Mouse (Mus musculus): ENCODE results near the gene Fam189b.

Gene Fam189b

DNA sequence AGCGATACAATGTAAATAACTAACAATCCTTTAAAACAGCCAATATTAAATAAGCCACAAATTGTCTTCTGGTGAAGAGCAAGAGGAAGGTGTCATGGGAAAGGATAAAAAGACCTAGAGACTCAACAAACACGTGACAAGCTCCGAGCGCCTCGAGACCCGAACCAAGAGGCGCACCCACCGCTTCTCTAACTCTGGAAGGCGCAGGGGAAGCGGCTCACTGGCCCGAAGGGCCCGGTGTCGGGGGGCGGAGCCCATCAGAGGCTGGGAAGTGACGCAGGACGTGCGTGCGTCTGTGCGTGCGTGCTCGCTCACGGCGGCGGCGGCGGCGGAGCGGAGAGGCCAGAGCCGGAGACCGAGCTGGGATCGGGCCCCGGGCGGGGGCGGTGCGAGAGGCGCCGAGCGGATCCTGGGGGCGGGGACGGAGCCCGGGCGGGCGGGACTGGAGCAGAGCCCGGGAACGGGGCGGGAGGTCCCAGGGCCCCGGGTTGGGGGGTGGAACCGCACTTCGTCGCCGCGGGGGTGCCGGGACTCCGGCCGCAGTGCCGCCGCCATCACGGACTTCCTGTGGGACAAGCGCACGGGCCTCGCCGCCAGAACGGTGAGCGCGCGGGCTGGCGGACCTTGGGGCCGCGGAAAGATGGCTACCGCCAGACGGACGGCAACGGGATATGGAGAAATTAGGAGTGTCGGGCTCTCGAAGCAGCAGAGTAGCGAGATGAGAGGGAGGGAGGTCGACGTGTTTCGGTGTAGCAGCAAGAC is 18.3 kb upstream of the Fam189b start, which contains the start of gene Clk2:
TSS of gene Clk2 (plus strand) at position 290 of the 762 bp plus-strand sequence.
- peak; percentile 95 for ATAC-seq (ENCODE audit: insufficient number of reproducible peaks, low FRiP score, low TSS enrichment)

DNA sequence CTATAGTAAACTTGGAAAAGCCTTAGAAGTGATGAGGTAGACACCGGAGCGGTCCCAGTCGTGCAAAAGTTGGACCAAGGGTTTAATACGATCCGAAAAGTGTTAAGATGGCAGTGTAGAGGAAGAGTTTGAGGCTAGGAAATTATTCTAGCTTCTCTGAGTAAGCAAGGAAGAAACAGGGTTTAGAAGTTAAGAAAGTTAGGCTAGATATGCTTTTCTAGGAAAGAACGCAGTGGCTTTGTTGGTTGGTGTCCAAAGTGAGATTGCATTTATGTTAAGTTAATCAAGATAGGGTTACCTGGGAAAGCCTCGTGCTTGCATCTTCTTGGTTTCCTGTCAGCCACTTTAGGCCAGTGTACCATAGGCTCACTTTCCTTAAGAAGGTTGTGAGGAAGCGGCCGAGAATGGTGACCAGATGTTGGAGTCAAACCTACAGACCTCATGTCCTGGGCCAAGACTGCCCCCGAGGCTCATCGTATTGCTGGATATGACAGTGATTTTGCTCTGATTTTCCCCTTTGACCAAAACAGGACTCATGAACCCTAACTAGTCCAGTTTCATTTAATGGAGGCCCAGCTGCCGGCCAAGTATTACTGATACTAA is 17.6 kb upstream of the Fam189b start:
- ATAC-seq (ENCODE audit: insufficient number of reproducible peaks, low FRiP score, low TSS enrichment), result no peak

DNA sequence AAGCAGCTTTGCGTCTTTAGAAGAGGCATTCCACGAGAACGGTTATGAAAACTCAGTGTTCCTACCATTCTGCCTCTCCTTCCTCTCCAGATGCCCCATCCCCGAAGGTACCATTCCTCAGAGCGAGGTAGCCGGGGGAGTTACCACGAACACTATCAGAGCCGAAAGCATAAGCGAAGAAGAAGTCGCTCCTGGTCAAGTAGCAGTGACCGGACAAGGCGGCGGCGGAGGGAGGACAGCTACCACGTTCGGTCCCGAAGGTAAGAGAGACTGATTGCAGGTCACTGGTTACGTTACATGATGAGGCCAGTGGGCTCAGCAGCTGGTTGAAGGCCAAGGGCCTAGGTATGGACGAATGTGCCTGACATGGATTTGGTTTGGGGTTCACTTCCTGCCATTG is 16.0 kb upstream of the Fam189b start:
- no peak for ATAC-seq (ENCODE audit: insufficient number of reproducible peaks, low FRiP score, low TSS enrichment)

DNA sequence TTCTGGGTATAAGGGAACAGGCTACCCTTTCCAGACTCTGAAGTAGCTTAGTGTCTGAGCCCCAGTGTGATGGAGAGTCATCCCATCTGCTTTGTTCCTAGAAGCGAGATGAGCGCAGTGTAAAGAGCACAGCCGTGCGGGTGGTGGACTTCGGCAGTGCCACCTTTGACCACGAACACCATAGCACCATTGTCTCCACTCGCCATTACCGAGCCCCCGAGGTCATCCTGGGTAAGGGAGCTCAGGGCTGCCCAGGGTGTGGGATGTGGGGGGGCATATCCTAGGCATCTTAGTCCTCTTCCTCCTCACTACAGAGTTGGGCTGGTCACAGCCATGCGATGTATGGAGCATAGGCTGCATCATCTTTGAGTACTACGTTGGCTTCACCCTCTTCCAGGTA is 8.1 kb upstream of the Fam189b start:
- ATAC-seq (ENCODE audit: insufficient number of reproducible peaks, low FRiP score, low TSS enrichment), result no peak

DNA sequence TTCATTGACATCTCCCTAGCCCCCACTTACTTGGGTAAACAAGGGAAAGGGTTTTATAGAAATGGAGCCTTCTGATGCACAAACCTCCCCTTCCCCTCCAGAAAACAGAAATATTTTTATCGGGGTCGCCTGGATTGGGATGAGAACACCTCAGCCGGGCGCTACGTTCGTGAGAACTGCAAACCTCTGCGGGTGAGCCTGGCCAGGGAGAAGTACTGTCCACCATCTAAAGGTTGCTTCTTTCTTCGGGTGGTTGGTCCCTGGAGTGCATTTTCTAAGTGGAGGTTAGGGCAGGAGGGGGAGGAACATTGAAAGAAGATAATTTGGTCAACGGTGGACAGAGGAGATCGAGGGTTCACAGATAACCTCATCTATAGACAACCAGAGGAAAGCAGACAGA is 7.4 kb upstream of the Fam189b start:
- ATAC-seq (ENCODE audit: insufficient number of reproducible peaks, low FRiP score, low TSS enrichment), result no peak

DNA sequence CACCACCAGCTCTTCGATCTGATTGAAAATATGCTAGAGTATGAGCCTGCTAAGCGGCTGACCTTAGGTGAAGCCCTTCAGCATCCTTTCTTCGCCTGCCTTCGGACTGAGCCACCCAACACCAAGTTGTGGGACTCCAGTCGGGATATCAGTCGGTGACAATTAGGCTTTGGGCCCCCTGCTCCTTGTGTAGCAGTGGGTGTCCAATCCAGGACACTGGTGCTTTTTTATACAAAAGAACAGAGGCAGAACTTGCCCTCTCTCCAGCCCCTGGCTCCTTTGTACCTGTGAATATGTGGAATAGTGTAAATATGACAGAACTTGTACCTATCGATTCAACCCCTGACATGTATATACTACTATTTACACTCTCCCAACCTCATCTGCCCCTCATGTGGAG is 6.5 kb upstream of the Fam189b start:
- no peak for ATAC-seq (ENCODE audit: insufficient number of reproducible peaks, low FRiP score, low TSS enrichment)

DNA sequence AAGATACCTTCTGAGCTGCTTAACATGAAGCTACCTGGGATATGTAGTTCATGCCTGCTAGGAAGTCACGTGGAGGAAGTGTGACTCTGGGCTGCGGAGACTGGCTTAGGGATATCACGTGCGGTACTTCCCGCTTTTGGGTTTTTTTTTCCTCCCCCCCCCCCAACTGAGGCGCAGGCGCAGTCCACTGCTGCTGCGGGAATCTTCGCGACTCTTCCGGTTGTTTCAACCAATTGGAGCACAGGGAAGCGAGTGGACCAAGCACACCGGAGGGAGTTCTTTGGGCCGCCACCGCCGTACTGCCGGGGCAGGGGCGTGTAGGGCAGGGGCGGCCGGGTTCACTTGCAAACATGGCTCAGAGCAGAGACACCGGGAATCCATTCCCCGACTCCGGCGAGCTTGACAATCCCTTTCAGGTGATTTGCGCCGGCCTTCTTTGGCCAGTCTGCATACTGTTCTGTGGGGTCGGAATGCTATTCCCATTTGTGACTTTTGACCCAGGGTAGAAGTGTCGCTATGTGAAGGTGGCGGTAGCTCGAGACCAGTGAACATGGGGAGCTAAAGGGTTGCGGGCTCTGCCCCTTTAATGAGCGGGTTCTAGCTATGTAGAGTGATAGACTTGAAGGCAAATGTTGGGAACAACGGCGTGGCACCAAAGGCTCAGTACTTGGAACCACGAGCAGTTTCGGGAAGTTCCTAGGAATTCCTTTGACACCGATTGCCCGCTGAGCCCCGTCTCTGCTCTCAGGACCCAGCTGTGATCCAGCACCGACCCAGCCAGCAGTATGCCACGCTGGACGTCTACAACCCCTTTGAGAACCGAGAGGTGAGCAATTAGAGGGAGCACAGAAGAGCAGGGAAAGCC is 5.5 kb upstream of the Fam189b start, which contains the start of gene Scamp3:
TSS of gene Scamp3 (plus strand) at position 232 of the 865 bp plus-strand sequence.
- peak; percentile 94 for ATAC-seq (ENCODE audit: insufficient number of reproducible peaks, low FRiP score, low TSS enrichment)

DNA sequence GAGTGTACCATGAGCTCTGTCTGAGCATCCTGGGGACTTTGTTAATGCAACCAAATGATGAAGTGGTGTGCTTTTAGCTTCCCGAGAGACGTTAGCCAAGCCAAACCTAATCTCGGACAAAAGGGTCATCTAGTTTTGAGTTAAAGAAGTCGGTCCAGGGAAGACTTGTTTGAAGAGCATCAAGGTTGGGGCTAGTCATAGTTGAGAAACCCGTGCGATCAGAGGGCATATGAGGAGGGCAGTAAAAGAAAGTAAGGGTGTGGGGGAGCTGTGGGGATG is 4.9 kb upstream of the Fam189b start:
- no peak for ATAC-seq (ENCODE audit: insufficient number of reproducible peaks, low FRiP score, low TSS enrichment)

DNA sequence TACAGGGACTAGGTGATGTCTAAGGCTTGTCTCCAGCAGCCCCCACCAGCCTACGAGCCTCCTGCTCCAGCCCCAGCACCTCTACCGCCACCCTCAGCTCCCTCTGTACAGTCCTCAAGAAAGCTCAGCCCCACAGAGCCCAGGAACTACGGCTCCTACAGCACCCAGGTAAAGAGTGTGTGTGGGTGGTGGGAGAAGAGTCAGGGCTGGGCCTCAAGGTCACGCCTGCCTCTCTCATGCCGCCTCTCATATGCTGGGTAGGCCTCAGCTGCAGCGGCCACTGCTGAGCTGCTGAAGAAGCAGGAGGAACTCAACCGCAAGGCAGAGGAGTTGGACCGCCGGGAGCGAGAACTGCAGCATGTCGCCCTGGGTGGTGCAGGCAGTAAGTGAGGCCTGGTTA is 3.9 kb upstream of the Fam189b start:
- no peak for ATAC-seq (ENCODE audit: insufficient number of reproducible peaks, low FRiP score, low TSS enrichment)

DNA sequence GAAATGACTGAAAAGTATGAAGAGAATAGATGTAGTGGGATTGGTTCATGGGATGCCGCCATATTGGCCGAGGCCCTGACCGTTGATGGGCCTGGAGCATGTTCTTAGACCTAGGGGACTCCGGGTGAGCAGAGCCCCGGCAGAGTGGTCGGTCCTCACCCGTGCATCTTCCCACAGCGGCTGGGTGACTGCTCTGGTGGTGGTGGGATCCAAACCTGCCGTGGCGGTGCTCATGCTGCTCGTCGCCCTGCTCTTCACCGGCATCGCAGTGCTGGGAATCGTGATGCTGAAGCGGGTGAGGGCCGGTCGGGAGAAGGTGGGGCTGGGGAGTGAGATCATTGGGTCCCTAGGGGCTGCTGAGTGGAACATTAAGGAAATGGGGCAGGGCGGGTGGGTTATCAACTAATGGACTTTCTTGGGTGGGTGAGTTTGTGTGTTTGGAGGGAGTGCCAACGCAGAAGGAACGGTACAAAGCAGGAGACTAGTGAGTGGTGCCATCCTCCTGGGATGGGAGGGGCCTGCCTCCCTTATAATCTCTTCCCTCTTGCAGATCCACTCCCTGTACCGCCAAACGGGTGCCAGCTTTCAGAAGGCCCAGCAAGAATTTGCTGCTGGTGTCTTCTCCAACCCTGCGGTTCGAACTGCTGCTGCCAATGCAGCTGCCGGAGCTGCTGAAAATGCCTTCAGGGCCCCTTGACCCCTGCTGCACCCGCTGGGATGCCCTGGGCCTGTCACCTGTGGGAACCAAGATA is 1.0 kb upstream of the Fam189b start:
- no peak for ATAC-seq (ENCODE audit: insufficient number of reproducible peaks, low FRiP score, low TSS enrichment)

DNA sequence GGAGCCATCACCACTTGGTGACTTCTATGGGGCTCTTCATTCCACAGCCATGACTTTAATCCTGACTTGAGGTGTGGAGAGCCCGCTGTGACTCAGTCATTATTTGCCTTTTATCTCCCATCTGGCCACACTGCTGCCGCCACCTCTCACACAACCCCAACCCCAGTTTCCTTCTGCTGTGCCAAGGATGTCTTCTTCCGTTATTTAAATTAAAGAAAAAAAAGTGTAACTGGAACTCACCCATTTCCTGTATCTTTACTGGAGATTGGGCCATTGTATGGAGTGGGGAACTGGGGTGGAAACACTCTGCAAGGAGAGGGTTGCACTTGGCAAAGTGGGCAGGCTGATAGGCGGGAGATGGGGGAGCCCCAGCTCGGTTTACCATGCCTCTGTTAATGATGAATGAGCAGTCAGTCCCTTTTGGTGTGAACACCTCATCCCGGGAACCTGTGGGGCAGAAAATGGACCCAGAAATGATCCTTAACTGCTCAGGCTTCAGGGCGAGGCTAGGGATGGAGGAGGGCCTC is 349 bp upstream of the Fam189b start:
- 0 out of 2 replicates have a peak, but pooled peaks have one; percentile 0 for ATAC-seq (ENCODE audit: insufficient number of reproducible peaks, low FRiP score, low TSS enrichment)

DNA sequence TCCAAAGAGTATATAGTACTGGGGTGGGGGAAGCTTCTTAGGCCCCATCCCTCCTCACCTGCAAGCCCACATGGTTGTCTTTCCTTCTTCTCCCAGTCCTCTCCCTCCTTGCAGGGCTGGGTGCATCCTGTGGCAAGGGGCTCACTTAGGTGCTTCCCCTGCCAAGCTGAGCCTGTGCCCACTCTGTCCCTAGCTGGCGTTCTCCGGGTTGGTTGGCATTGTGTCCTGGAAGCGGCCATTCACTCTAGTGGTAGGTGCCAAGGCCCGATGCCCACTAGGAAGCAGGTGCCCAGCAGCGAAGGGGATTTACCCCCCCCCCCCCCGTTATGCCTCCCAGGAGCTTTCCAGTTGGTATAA is 994 bp downstream of the Fam189b start:
- no peak for ATAC-seq (ENCODE audit: insufficient number of reproducible peaks, low FRiP score, low TSS enrichment)

DNA sequence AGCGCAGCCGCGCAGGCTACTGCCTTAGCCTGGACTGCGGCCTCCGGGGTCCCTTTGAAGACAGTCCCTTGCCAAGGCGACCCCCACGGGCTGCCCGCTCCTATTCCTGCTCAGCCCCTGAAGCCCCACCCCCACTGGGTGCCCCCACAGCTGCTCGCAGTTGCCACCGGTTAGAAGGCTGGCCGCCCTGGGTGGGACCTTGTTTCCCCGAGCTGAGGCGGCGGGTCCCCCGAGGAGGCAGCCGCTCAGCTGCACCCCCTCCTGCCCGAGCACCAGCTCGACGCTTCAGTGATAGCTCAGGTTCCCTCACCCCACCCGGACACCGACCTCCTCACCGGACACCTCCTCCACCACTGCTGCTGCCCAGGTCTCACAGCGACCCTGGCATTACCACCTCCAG is 4.3 kb downstream of the Fam189b start:
- ATAC-seq (ENCODE audit: insufficient number of reproducible peaks, low FRiP score, low TSS enrichment), result no peak

DNA sequence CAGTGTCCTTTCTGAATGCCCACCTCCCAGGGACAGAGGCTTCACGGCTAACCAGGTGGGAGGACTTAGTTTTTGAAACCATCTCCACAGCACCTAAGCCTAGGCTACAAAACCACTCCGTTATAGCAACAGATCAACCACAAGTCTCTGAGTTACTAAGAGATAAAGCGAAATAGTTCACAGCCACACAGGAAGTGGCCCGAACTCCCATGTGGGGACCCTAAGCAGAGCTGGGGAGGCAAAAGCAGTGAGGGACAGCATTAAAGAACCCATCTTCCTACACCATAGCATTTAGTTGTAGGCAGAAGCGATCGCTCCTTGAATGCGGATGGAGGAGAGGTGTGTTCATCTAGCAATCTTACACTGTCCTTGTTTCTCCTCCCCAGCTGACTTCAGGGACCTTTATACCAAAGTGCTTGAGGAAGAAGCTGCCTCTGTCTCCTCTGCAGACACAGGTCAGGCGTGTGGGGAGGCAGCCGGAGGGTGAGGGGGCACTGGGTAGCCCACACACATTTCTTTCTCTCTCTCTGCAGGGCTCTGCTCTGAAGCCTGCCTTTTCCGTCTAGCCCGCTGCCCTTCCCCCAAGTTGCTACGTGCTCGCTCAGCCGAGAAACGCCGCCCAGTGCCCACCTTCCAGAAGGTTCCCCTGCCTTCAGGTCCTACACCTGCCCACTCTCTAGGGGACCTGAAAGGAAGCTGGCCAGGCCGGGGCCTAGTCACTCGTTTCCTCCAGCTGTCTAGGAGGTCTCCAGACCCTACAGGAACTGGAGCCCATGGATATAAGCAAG is 4.9 kb downstream of the Fam189b start:
- ATAC-seq (ENCODE audit: insufficient number of reproducible peaks, low FRiP score, low TSS enrichment), result no peak

DNA sequence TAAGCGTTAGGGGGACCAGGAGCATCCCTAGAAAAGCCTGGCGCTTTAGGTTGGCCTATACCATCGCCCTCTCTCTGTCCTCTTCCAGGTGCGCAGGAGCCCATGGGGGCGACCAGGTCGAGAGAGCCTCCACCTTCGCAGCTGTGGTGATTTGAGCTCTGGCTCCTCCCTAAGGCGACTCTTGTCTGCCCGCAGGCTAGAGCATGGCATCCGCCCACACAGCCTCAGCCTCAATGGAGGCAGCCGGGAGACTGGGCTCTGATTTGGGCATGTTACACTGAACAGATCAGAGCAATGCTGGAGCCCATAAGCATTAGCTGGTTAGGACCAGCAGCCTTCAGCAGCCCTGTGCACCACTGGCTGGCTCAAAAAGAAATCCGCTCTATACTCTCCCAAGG is 5.5 kb downstream of the Fam189b start:
- no peak for ATAC-seq (ENCODE audit: insufficient number of reproducible peaks, low FRiP score, low TSS enrichment)

DNA sequence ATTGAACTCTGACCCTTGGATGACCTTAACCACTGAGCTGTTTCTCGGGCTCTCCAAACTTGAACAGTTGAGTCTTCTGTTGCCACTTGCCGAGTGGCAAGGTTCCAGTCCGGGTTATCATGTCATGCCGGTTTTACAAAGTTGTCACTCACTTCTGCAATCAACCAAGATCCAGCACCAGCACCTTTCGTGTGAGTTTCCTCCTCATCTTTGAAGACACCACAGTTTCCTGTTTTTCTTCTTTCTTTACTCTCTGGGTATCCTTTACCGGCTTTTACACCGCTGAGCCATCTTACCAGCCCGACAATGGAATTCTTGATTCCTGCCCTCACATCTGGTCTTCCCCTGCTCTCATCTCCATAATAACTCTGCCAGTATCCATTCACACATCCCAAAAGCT is 7.5 kb downstream of the Fam189b start:
- no peak for ATAC-seq (ENCODE audit: insufficient number of reproducible peaks, low FRiP score, low TSS enrichment)

DNA sequence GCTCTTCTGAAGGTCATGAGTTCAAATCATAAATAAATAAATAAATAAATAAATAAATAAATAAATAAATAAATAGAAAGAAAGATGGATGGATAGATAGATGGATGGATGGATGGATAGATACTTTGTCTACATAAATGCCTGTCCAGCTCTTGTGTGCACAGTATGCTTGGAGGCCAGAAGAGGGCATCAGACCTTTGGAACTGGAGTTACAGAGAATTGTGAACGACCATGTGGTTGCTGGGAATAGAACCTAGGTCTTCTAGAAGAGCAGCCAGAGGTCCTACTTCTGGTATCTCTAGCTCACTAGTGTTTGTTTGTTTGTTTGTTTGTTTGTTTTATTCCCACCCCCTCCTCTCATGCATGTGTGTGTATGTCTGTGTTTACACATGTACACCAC is 10.4 kb downstream of the Fam189b start:
- ATAC-seq (ENCODE audit: insufficient number of reproducible peaks, low FRiP score, low TSS enrichment), result no peak

DNA sequence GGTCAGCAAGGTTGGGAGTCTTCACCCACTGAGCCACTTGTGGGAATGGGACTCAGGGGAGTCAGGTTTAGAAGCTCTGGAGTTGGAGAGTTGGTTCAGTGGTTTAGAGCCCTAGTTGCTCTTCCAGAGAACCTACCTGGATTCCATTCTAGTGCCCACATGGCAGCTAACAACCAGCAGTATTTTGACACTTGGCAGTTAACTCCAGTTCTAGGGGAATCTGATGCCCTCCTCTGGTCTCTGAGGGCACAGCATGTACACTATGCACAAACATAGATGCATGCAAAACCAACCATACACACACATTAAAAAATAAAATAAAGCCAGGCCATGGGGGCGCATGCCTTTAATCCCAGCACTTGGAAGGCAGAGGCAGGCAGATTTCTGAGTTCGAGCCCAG is 10.9 kb downstream of the Fam189b start:
- ATAC-seq (ENCODE audit: insufficient number of reproducible peaks, low FRiP score, low TSS enrichment), result no peak

DNA sequence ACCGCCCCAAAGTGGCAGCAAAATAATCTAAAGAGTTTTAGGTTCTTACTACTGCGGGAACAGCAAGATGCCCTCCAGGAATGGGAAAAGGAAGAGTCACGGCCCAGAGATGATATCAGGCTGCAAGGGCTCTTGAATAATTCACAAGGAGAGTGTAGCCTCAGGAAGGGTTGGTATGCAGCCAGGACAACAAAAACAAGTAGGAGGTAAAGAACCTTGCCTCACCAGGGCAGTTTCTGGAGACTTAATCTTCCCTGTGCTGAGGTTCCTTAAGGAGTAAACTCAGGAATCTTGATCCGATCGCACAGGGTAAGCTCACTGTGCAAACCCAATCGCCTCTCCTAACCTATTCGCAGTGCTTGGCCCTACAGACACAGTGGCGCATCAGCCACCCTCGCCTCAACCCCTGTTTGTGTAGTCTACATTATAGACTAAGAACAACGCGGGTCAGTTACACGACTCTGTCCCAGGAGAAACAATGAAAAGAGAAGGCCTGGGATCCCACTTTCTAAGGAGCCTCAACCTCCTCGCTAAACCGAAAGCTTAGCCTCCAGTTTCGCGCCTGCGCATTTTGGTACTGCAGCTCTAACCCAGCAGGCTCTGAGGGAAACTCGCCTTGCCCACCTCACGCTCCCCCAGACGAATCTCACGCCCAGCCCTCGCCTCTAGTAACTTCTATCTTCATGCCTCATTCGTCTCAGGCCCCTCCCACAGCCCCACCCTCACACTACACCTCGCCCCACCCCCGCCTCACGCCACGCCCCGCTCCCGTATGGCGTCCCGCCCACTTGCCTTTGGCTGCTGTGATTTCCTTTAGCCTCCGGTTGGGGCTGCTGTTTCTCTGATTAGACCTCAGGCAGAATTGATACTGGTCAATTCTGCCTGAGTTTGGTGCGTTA is 13.3 kb downstream of the Fam189b start:
- ATAC-seq (ENCODE audit: insufficient number of reproducible peaks, low FRiP score, low TSS enrichment), result peak; percentile 87
